Mouse (Mus musculus) liver, embryonic 14.5 days (tissue): ENCODE data around the gene Rassf3.

Experiments used
- CTCF ChIP-seq: IDR thresholded peaks from 2 replicates; pipeline ENCODE4 v1.5.1; 2016; ENCODE audit warnings: antibody characterized with exemption, low read depth, control low read depth
- EP300 ChIP-seq: IDR thresholded peaks from 2 replicates; pipeline ENCODE4 v1.6.1; 2016; ENCODE audit warnings: antibody characterized with exemption, low read depth

- TF ChIP-seq CTCF (no peak), EP300 (no peak)
These were observed 39.5 kb downstream of the Rassf3 start for GRCm38 (mm10) chr10:121436693-121437092.
